Comparison of ENCODE assay signal across 8 mouse cellular contexts in the genomic region with DNA sequence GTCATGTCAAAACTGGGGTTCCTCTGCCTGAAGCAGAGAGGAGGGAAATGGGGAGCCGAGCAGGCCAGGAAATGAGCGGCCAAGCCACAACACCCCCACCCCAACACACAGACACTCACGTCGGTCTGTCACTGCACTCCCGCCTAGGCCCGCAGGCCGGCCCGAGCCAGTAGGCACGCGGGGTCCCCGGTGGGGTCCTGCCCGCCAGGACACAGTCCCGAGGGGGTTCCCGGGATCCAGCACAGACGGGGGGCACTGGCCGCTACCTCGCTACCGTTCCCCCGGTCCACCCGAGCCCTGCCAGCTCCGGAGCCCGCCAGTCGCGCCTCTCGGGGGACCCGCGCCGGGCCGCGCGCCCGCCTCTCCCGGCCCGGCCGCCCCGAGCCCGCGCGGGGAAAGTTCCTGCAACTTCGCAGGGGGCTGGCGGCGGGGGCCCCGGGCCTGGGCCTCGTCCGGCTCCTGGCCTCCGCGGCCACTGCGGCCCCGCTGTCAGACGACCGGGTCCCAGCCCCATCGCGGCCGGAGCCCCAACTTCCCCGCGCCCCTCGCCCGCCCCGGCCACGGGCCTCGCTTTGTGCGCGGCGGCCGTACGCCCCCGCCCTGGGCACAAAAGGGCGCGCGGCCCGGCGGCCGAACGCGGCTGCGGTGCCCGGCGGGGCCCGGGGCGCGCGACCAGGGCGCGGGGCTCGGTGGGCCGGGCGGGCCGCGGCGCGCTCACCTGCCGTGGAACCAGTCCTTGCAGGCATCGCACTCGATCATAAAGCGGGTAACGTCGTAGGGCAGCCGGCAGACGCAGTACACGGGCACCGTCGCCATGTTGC. TPM values are rescaled to one million over a fixed set of nuclear protein-coding genes. Genes with fewer than 3 reads are reported as not detected.
DNase-seq lines count a peak whose midpoint lies in the region; ATAC-seq lines count a peak whose summit lies in the region.

No protein-coding gene starts in this region.

- peak overlapping the region; percentile 99 for H3K4me3 ChIP-seq in forebrain, embryonic 12.5 days (replicated peaks)
- H3K4me3 ChIP-seq in hindbrain, embryonic 11.5 days (ENCODE audit: low read depth, low read length): peak overlapping the region; percentile 96
- peak overlapping the region; percentile 91 for H3K4me3 ChIP-seq in liver, embryonic 13.5 days (replicated peaks)
- H3K4me3 ChIP-seq in neural tube, embryonic 12.5 days: peak overlapping the region; percentile 99

- no peaks in the 10 kb centered on the region for H3K27me3 ChIP-seq in forebrain, embryonic 12.5 days
- no peaks in the 10 kb centered on the region for H3K27me3 ChIP-seq in hindbrain, embryonic 11.5 days (ENCODE audit: control insufficient read depth, insufficient read depth, low read length)
- no peaks in the 10 kb centered on the region for H3K27me3 ChIP-seq in liver, embryonic 13.5 days
- no peaks in the 10 kb centered on the region for H3K27me3 ChIP-seq in neural tube, embryonic 12.5 days (replicated peaks)

- ATAC-seq in forebrain, embryonic 12.5 days (ENCODE audit: low FRiP score): peak; percentile 39
- ATAC-seq in hindbrain, embryonic 11.5 days (ENCODE audit: low FRiP score): peak; percentile 43
- ATAC-seq in liver, embryonic 13.5 days (ENCODE audit: low read depth): peak; percentile 30
- peak; percentile 34 for ATAC-seq in neural tube, embryonic 12.5 days (ENCODE audit: low FRiP score, low read depth)

- peak overlapping the region; percentile 85 for H3K27ac ChIP-seq in forebrain, embryonic 12.5 days
- H3K27ac ChIP-seq in hindbrain, embryonic 11.5 days (ENCODE audit: low read depth, low read length): peak overlapping the region; percentile 81
- H3K27ac ChIP-seq in liver, embryonic 13.5 days: peak overlapping the region; percentile 81
- peak overlapping the region; percentile 64; the same call in 1 of the 2 replicates for H3K27ac ChIP-seq in neural tube, embryonic 12.5 days

- WGBS in forebrain, embryonic 12.5 days: under 1% methylated on average over 78 of the region's 102 CpGs
- WGBS in hindbrain, embryonic 11.5 days: under 1% methylated on average over 42 of the region's 102 CpGs
- WGBS in liver, embryonic 13.5 days (ENCODE audit: insufficient replicate concordance): 2% methylated on average over 90 of the region's 102 CpGs
- 1% methylated on average over 99 of the region's 102 CpGs for WGBS in neural tube, embryonic 12.5 days

- H3K9me3 ChIP-seq in forebrain, embryonic 12.5 days: no peaks in the 10 kb centered on the region
- no peaks in the 10 kb centered on the region for H3K9me3 ChIP-seq in hindbrain, embryonic 11.5 days (ENCODE audit: control insufficient read depth, low read length)
- H3K9me3 ChIP-seq in liver, embryonic 13.5 days (replicated peaks): no peaks in the 10 kb centered on the region
- H3K9me3 ChIP-seq in neural tube, embryonic 12.5 days: no peaks in the 10 kb centered on the region

- peak overlapping the region; percentile 85 for H3K4me2 ChIP-seq in forebrain, embryonic 12.5 days
- peak overlapping the region; percentile 71 for H3K4me2 ChIP-seq in hindbrain, embryonic 11.5 days (replicated peaks; ENCODE audit: low read depth, low read length)
- H3K4me2 ChIP-seq in liver, embryonic 13.5 days: peak overlapping the region; percentile 93
- peak overlapping the region; percentile 92 for H3K4me2 ChIP-seq in neural tube, embryonic 12.5 days (replicated peaks)

- peak overlapping the region; percentile 99 for H3K9ac ChIP-seq in forebrain, embryonic 12.5 days
- peak overlapping the region; percentile 99 for H3K9ac ChIP-seq in hindbrain, embryonic 11.5 days (ENCODE audit: low read depth, low read length)
- peak overlapping the region; percentile 97 for H3K9ac ChIP-seq in liver, embryonic 13.5 days
- peak overlapping the region; percentile 98 for H3K9ac ChIP-seq in neural tube, embryonic 12.5 days

- peaks cover 51% of the 10 kb centered on the region for H3K4me1 ChIP-seq in forebrain, embryonic 12.5 days
- peaks cover 12% of the 10 kb centered on the region for H3K4me1 ChIP-seq in hindbrain, embryonic 11.5 days (replicated peaks; ENCODE audit: control insufficient read depth, insufficient read depth, low read length)
- H3K4me1 ChIP-seq in liver, embryonic 13.5 days (replicated peaks): peaks cover 71% of the 10 kb centered on the region
- peaks cover 27% of the 10 kb centered on the region for H3K4me1 ChIP-seq in neural tube, embryonic 12.5 days

- no peaks in the 10 kb centered on the region for H3K36me3 ChIP-seq in forebrain, embryonic 12.5 days (replicated peaks)
- no peaks in the 10 kb centered on the region for H3K36me3 ChIP-seq in hindbrain, embryonic 11.5 days (ENCODE audit: control insufficient read depth, insufficient read depth, low read length)
- H3K36me3 ChIP-seq in liver, embryonic 13.5 days: no peaks in the 10 kb centered on the region
- H3K36me3 ChIP-seq in neural tube, embryonic 12.5 days: no peaks in the 10 kb centered on the region

- peak; percentile 39 to 54 for DNase-seq in layer of hippocampus, postnatal 10 days (ENCODE audit: low spot score in 2 of 2)
- no peak for DNase-seq in layer of hippocampus, adult 11-12 months (ENCODE audit: low spot score)
- peak; percentile 74 for DNase-seq in adrenal gland, postnatal 14 days
- DNase-seq in hindbrain, embryonic 11.5 days (ENCODE audit: low spot score): peak; percentile 67
- DNase-seq in liver, embryonic 13.5 days: peak; percentile 28
- DNase-seq in thymus, postnatal 14 days: peak; percentile 79

RNA-seq across cellular contexts. Expression of a gene that starts 0.8 kb away (rescaled TPM):
- 10 to 100 TPM; 27.9 to 29.9 TPM for total RNA-seq in layer of hippocampus, postnatal 10 days (2021)
- total RNA-seq in adrenal gland, postnatal 14 days (2021): 39.4 and 43.0 TPM in 2 replicates
- 11.9 and 14.7 TPM in 2 replicates for polyA plus RNA-seq in forebrain, embryonic 12.5 days (2016; fragmentation: Nextera tagmentation; extraction: Ambion mirVana)
- polyA plus RNA-seq in hindbrain, embryonic 11.5 days (2014; fragmentation: Nextera tagmentation; extraction: Ambion mirVana): 10.0 and 13.2 TPM in 2 replicates
- polyA plus RNA-seq in liver, embryonic 13.5 days (2015; fragmentation: Nextera tagmentation; extraction: Ambion mirVana): 2.0 and 2.2 TPM in 2 replicates
- polyA plus RNA-seq in neural tube, embryonic 12.5 days (2016; fragmentation: Nextera tagmentation; extraction: Ambion mirVana): 9.6 and 10.9 TPM in 2 replicates
